Mouse (Mus musculus): Measurements from ENCODE around the gene Parva. TPM values are rescaled to one million over a fixed set of nuclear protein-coding genes. Genes with fewer than 3 reads are reported as not detected.

Parva gene
- polyA plus RNA-seq, 1 experiment from 2014 or later = 54.5 TPM

GRCm38 (mm10) chr7:112603496-112604170 is 176.3 kb downstream of the Parva start:
- H3K36me3 ChIP-seq = no peaks in the 10 kb centered on the region
- no peak for DNase-seq (ENCODE audit: low spot score)
- H3K27me3 ChIP-seq (ENCODE audit: insufficient read depth, poor library complexity, severe bottlenecking) = no peaks in the 10 kb centered on the region
- H3K4me1 ChIP-seq (replicated peaks) = 0 out of 2 replicates have a peak, but pooled peaks cover 5% of the 10 kb centered on the region
- H3K4me3 ChIP-seq = no peak overlapping the region
- no peak overlapping the region for H3K27ac ChIP-seq
- no peaks in the 10 kb centered on the region for H3K9me3 ChIP-seq
- WGBS = 90% methylated on average over 10 of the region's 10 CpGs

DNA sequence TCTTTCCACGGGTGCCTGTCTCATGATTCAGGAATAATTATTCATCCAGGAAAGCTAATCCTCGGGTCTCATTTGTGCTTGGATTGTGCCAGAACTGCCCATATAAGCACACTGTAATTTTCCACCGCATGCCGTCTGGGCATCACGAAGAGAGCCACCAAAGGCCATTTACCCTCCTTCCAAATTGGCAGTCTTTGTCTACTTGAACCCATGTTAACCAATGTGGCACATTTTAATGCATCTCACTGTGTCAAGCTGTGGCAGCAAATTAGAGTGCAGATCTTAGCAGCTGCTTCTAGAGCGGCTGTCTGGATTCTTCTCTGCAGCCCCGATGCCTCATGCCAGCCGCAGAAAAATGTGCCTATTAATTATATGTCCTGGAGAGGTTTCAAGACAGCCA is 176.9 kb downstream of the Parva start:
- H3K4me3 ChIP-seq = no peak overlapping the region
- H3K27ac ChIP-seq = no peak overlapping the region
- H3K36me3 ChIP-seq = no peaks in the 10 kb centered on the region
- 92% methylated on average over 8 of the region's 8 CpGs for WGBS
- no peaks in the 10 kb centered on the region for H3K9me3 ChIP-seq
- 0 out of 2 replicates have a peak, but pooled peaks cover 5% of the 10 kb centered on the region for H3K4me1 ChIP-seq (replicated peaks)
- no peak for DNase-seq (ENCODE audit: low spot score)
- no peaks in the 10 kb centered on the region for H3K27me3 ChIP-seq (ENCODE audit: insufficient read depth, poor library complexity, severe bottlenecking)

GRCm38 (mm10) chr7:112614046-112614790 is 186.9 kb downstream of the Parva start:
- WGBS = 88% methylated on average over 3 of the region's 3 CpGs
- Histone ChIP-seq H3K9me3 (no peaks in the 10 kb centered on the region), H3K27me3 (ENCODE audit: insufficient read depth, poor library complexity, severe bottlenecking) (no peaks in the 10 kb centered on the region), H3K36me3 (no peaks in the 10 kb centered on the region), H3K4me1 (replicated peaks) (0 out of 2 replicates have a peak, but pooled peaks cover 3% of the 10 kb centered on the region), H3K4me3 (no peak overlapping the region), H3K27ac (no peak overlapping the region)
- DNase-seq (ENCODE audit: low spot score) = no peak

DNA sequence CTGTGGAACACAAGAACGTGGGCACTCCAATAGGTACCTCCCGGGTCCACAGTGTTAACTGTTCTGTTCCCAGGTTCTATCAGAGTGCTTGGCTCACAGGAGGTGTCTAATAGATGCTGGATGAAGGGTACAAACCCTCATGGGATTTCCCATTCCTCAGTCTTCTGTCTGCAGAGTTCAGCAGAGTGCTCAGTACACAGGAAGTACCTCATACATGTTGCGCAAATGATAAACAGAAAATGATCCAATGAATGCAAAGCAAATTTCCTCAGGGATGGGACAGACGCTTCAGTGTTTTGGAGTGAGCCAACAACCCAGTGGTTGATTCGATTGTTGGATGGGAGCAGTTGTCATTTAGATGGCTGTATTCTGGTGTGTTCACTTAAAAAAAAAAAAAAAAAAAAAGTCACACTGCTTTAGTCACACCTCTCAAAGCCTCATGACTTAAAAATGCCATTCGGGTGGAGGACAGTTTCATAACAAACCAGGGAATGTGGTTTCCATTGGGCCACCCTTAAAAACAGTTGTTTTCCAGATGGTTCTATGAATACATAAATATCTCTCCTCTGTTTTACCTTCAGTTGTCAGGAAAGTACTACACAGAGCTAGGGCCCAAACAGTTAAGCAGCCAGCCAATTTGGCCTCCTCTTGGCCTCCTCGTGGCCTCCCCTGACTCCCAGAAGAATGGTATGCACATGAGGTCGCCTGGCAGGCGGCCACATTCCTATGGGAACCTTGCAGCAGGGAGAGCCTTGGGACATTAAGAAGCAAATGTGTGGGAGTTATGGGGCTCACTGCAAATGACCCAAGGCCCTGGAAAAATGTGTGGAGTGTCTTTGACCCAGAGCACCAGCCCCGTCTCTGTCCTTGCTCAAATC is 187.7 kb downstream of the Parva start:
- 75% methylated on average over 10 of the region's 10 CpGs for WGBS
- Histone ChIP-seq H3K4me3 (no peak overlapping the region), H3K27me3 (ENCODE audit: insufficient read depth, poor library complexity, severe bottlenecking) (no peaks in the 10 kb centered on the region), H3K36me3 (no peaks in the 10 kb centered on the region), H3K27ac (no peak overlapping the region), H3K9me3 (no peaks in the 10 kb centered on the region), H3K4me1 (replicated peaks) (0 out of 2 replicates have a peak, but pooled peaks cover 3% of the 10 kb centered on the region)
- no peak for DNase-seq (ENCODE audit: low spot score)

DNA sequence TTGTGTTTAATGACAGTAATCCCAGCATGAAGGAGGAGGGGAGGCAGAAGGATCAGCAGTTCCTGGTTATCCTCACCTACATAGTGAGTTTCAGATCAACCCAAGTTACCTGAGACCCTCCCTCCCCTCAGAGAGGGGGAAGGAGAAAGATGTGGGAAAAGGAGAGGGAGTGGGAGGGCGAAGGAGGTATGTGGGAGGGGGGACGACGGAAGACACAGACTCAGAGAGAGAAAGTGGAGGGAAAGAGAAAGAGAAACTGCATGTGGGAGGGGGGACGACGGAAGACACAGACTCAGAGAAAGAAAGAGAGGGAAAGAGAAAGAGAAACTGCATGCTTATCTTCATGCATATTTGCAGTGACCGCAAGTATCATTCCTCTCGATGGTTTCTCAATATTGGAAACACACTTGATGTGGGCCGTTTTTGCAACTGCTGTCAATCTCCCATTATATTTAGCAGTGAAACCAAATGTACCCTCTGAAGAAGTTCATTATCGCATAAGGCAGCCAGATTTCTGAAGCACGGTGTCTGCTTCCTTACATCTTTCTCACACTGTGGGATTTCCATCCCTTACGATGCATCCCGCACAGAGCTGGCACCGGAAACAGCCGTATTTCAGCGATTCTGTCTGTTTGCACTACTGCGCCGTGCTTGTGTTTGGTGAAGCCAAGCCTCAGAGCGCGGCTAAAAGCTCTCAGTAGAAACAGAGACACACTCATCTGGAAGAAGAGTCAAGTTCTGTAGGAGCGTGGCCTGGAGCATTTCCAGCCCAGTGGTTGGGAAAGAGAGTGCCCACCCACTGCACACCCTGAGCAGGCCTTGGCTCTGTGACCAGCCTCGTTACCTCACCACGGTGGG is 193.2 kb downstream of the Parva start:
- Histone ChIP-seq H3K27ac (no peak overlapping the region), H3K36me3 (no peaks in the 10 kb centered on the region), H3K9me3 (no peaks in the 10 kb centered on the region), H3K4me1 (replicated peaks) (0 out of 2 replicates have a peak, but pooled peaks cover 3% of the 10 kb centered on the region), H3K27me3 (ENCODE audit: insufficient read depth, poor library complexity, severe bottlenecking) (no peaks in the 10 kb centered on the region), H3K4me3 (no peak overlapping the region)
- DNase-seq (ENCODE audit: low spot score) = no peak
- 82% methylated on average over 22 of the region's 22 CpGs for WGBS

- H3K27me3 ChIP-seq (ENCODE audit: insufficient read depth, poor library complexity, severe bottlenecking) = no peaks in the 10 kb centered on the region
- no peaks in the 10 kb centered on the region for H3K9me3 ChIP-seq
- DNase-seq (ENCODE audit: low spot score) = no peak
- no peaks in the 10 kb centered on the region for H3K4me1 ChIP-seq (replicated peaks)
- 74% methylated on average over 4 of the region's 4 CpGs for WGBS
- H3K4me3 ChIP-seq = no peak overlapping the region
- no peak overlapping the region for H3K27ac ChIP-seq
- no peaks in the 10 kb centered on the region for H3K36me3 ChIP-seq
Observed at GRCm38 (mm10) chr7:112627481-112627880, 200.2 kb downstream of the Parva start.

GRCm38 (mm10) chr7:112634505-112635213 is 207.4 kb downstream of the Parva start:
- WGBS = 90% methylated on average over 10 of the region's 10 CpGs
- Histone ChIP-seq H3K4me1 (replicated peaks) (no peaks in the 10 kb centered on the region), H3K4me3 (no peak overlapping the region), H3K27ac (no peak overlapping the region), H3K36me3 (no peaks in the 10 kb centered on the region), H3K9me3 (peaks cover 9% of the 10 kb centered on the region; the same call in 1 of the 2 replicates), H3K27me3 (ENCODE audit: insufficient read depth, poor library complexity, severe bottlenecking) (no peaks in the 10 kb centered on the region)
- DNase-seq (ENCODE audit: low spot score) = no peak

DNA sequence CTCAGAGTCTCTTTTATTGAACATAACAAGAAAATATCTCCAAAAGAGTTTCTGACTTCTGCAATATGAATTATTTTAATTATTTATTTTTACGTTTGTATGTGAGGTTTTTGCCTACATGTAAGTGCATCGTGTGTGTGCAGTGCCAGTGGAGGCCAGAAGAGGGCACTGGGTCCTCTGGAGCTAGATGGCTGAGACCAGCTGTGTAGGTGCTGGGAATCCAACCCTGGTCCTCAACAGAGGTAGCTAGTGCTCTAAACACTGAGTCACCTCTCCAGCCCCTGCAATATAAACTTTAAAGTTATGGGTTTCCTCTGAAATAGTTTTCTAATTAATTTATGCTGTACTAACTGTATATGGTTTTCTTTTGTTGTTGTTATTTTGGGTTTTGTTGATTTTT is 208.6 kb downstream of the Parva start:
- Histone ChIP-seq H3K4me1 (replicated peaks) (no peaks in the 10 kb centered on the region), H3K4me3 (no peak overlapping the region), H3K9me3 (peaks cover 9% of the 10 kb centered on the region; the same call in 1 of the 2 replicates), H3K27ac (no peak overlapping the region), H3K27me3 (ENCODE audit: insufficient read depth, poor library complexity, severe bottlenecking) (no peaks in the 10 kb centered on the region), H3K36me3 (no peaks in the 10 kb centered on the region)
- DNase-seq (ENCODE audit: low spot score) = no peak
- whole genome bisulfite sequencing = 89% methylated on average over 2 of the region's 2 CpGs

Other genes with a start within 250 kb of the Parva start
- gene Mical2, start 201.6 kb upstream of the Parva start, polyA plus RNA-seq (2016; fragmentation: Nextera tagmentation; extraction: Ambion mirVana) = 0.77 and 1.2 TPM in 2 replicates

All from hindbrain, embryonic 10.5 days (tissue).